Mouse (Mus musculus): Measurements from ENCODE around the gene Btbd35f24. TPM values are rescaled to one million over a fixed set of nuclear protein-coding genes. Genes with fewer than 3 reads are reported as not detected.
"Not testable (repeated sequence)": the region's sequence is repeated elsewhere in the genome, so short reads cannot be mapped to it uniquely, and the experiment has no call there.

Btbd35f24 gene
- total RNA-seq (2021): not detected
- long read RNA-seq, experiment 1: 0 reads
- long read RNA-seq, experiment 2: 0 reads

DNA sequence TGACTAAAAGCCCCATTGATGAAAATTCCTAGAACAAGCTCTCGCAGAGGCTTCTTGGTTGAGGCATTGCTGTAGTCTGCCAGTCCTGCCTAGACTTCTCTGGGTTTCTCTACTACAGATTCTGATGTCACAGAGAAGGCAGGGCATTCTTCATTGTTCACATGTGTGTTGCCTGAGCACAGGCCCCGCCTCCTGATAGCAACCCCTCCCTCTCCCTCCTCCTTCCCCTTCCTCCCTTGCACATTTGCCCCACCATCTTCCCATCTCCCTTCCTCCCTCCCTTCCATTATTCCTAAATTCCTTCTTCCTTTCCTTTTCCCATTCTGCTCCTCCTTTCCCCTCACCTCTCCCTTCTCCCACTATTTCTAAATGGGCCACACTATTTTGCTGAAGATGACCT lies at the start of gene Btbd35f24:
Btbd35f24 (minus strand) TSS at position 101 of the 400 bp plus-strand sequence.
- DNase-seq: not testable (repeated sequence)

Other genes starting within 250 kb of the Btbd35f24 start
- not detected for gene Btbd35f23, start 119.0 kb downstream of the Btbd35f24 start, total RNA-seq (2021)
- not detected for gene Btbd35f11, start 247.9 kb upstream of the Btbd35f24 start, total RNA-seq (2021)

All from adrenal gland, postnatal 36 days (tissue).